Mouse (Mus musculus) hindbrain, embryonic 15.5 days (tissue): ENCODE results near the gene Gm21983. TPM values are rescaled to one million over a fixed set of nuclear protein-coding genes. Genes with fewer than 3 reads are reported as not detected.

Experiments used
- ATAC-seq: fragments of 200-750 bp; cut with Nextera tagmentation; 2 replicates; pipeline ENCODE4 v1.8.0; 2017; ENCODE audit warnings: low read depth, moderate number of reproducible peaks, moderate TSS enrichment; ENCODE audit not compliant: low FRiP score
- H3K27ac ChIP-seq: fragments of 300-500 bp; sonication (generic); replicated peaks from 2 replicates; pipeline ENCODE4 v1.5.1; 2015; ENCODE audit warnings: mild to moderate bottlenecking, inconsistent platforms
- H3K27me3 ChIP-seq: fragments of 300-500 bp; sonication (generic); 2 replicates; pipeline ENCODE4 v1.6.1; 2015; ENCODE audit warnings: control low read depth, inconsistent platforms
- H3K36me3 ChIP-seq: fragments of 300-500 bp; sonication (generic); 2 replicates; pipeline ENCODE4 v1.6.1; 2015; ENCODE audit warnings: control low read depth, inconsistent platforms
- H3K4me1 ChIP-seq: fragments of 300-500 bp; sonication (generic); replicated peaks from 2 replicates; pipeline ENCODE4 v1.6.1; 2015; ENCODE audit warnings: control low read depth, inconsistent platforms
- H3K4me2 ChIP-seq: fragments of 300-500 bp; sonication (generic); 2 replicates; pipeline ENCODE4 v1.6.1; 2015; ENCODE audit warnings: moderate library complexity, mild to moderate bottlenecking, inconsistent platforms
- H3K4me3 ChIP-seq: fragments of 300-500 bp; sonication (generic); 2 replicates; pipeline ENCODE4 v1.5.1; 2015; ENCODE audit warnings: mild to moderate bottlenecking, inconsistent platforms
- H3K9ac ChIP-seq: fragments of 300-500 bp; sonication (generic); 2 replicates; pipeline ENCODE4 v1.6.1; 2015; ENCODE audit warnings: inconsistent platforms
- H3K9me3 ChIP-seq: fragments of 300-500 bp; sonication (generic); 2 replicates; pipeline ENCODE4 v1.6.1; 2016; ENCODE audit warnings: control low read depth, inconsistent platforms
- WGBS: fragments of 180-500 bp; shearing (Covaris S2); methylation state at CpG from one replicate; pipeline ENCODE4 v1.1.7; 2015; 5-methylcytosine and 5-hydroxymethylcytosine counted together
- polyA plus RNA-seq: library from polyadenylated mRNA; unstranded; fragments of >200 nt; fragmentation: Nextera tagmentation; extraction: Ambion mirVana; gene quantifications from 2 replicates; pipeline ENCODE4 v1.2.1, GENCODE M21; 2015

Gene Gm21983
- polyA plus RNA-seq, 1 experiment from 2014 or later = 0.39 TPM

DNA sequence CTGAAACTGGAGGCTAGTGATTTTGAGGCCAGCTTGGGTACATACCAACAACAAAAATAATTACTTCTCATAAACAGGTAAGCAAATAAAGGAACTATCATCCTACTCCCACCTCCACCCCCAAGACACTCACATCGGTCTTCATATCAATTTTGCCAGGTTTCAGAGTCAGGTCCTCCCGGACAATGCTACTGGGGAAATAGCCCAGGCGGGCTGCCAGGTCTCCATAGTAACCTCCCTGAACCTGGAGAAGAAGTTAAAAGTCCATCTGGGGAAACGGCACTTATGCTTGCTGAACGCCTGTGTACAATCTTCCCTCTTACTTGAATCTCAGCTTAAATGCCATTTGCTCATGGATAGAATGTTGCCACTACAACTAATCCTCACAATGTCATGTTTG, 850 bp downstream of the Gm21983 start:
- no peak for ATAC-seq
- peak overlapping the region; percentile 90 for H3K27ac ChIP-seq
- H3K4me3 ChIP-seq = no peak overlapping the region
- 34% methylated on average over 5 of the region's 5 CpGs for WGBS
- no peaks in the 10 kb centered on the region for H3K27me3 ChIP-seq
- H3K9me3 ChIP-seq = no peaks in the 10 kb centered on the region
- H3K9ac ChIP-seq = no peak overlapping the region
- peaks cover 20% of the 10 kb centered on the region for H3K4me1 ChIP-seq
- peaks cover 9% of the 10 kb centered on the region for H3K36me3 ChIP-seq
- H3K4me2 ChIP-seq = no peak overlapping the region; the same call in 1 of the 2 replicates

DNA sequence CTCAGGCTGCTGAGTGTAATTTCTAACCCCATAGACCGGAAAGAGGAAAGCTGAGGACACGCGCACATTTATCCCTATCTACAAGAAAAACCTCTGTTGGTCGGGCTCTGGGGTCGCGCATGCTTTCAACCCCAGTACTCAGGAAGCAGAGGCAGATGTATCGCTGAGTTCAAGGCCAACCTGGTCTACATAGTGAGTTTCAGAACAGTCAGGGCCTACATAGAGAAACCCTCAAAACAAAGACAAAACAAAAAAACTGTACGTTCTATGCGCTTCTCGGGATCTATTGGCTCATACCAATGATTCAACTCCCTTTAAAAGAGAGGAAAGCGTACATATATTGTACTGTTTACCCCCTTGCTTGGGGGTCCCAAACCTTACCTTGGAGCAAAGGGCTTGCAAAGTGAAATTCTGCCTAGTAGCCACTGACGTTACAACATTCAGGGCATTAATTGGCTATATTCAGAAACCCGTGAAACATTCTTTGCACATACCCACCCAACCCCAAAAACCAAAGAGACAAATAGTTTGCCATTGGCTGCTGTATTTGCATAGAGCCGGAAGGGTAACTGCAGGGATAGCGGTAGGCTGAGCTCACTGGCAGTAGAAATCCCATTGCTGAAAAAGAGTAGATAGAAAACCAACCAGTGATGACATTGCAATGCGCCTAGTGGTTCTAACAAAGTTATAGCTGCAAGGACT, 1.5 kb downstream of the Gm21983 start:
- H3K9me3 ChIP-seq = no peaks in the 10 kb centered on the region
- H3K9ac ChIP-seq = 0 out of 2 replicates have a peak overlapping the region, but pooled peaks have one; percentile 23
- H3K36me3 ChIP-seq = peaks cover 5% of the 10 kb centered on the region
- 0 out of 2 replicates have a peak, but pooled peaks have one; percentile 4 for ATAC-seq
- peak overlapping the region; percentile 90 for H3K27ac ChIP-seq
- no peaks in the 10 kb centered on the region for H3K27me3 ChIP-seq
- H3K4me2 ChIP-seq = peak overlapping the region; percentile 63
- peak overlapping the region; percentile 76 for H3K4me3 ChIP-seq
- peaks cover 20% of the 10 kb centered on the region for H3K4me1 ChIP-seq
- WGBS = 44% methylated on average over 16 of the region's 16 CpGs

DNA sequence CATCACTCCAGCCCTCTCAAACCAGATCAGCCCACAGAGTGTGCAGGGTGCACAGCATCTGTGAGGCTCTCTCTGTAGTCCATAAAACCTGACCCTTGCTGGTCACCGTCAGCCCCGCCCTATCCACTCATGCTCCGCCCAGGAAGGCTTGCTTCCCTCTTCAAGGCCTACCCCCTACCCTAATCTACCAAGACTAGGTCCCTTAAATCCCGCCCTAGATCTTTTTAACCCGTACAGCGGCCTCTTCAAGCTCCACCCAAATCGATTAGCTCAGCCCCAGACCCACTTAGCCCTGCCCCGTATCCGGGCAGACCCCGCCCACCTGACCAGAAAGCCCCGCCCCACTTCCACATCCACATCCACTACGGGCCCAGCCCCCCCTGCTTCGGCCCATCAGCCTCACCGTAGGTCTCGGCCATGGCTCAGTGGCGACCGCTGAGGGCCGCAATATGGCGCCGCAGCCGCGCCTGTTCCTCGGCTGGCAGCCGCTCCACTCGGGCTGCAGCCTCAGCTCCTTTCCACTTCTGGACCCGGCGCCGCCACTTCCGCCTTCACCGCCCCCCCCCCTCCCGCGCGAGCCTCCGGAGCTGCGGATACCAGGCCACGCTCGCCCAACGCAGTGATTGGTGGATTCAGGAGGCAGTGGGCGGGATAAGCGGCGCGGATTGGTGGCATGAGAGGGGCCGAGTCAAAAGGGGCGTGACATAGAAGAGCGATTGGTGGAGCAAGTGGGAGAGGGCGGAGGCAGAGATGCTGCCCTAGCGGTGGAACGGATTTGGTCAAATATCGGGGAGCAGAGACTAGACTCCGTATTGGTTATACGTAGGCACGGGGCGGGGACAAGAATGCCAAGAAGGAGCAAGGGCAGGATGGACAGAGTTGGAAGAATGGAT, 2.3 kb downstream of the Gm21983 start, which contains the start of gene Rab4b:
Rab4b (minus strand) TSS at position 573 of the 893 bp plus-strand sequence.
- no peaks in the 10 kb centered on the region for H3K27me3 ChIP-seq
- peak within 1 kb of the TSS; percentile 76 for H3K4me3 ChIP-seq
- H3K36me3 ChIP-seq = peaks cover 8% of the 10 kb centered on the region; the same call in 1 of the 2 replicates
- peak within 1 kb of the TSS; percentile 63 for H3K4me2 ChIP-seq
- H3K9ac ChIP-seq = peak within 1 kb of the TSS; percentile 48
- peak within 1 kb of the TSS; percentile 94 for H3K27ac ChIP-seq
- ATAC-seq = peak; percentile 98
- H3K4me1 ChIP-seq = peaks cover 20% of the 10 kb centered on the region
- under 1% methylated on average over 53 of the region's 53 CpGs for WGBS
- no peaks in the 10 kb centered on the region for H3K9me3 ChIP-seq

DNA sequence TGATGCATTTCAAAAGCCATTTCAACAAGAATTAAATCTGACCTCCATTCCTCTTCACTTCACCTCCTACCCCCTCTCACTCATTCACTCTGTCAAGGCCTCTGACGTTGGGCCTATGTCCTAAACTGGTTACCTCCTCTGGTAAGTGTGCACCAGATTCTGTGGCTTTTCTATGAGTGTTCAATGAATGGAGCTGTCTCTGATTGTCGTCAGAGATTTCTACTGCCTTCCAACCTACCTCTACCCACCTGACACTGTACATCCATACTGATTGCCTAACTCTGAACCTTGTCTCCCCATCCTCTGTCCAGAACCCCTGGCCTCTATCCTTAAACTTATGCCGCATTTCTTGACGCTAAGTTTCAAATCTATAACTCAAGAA, 3.0 kb downstream of the Gm21983 start:
- Histone ChIP-seq H3K27ac (peak overlapping the region; percentile 94), H3K4me1 (peaks cover 20% of the 10 kb centered on the region), H3K9me3 (no peaks in the 10 kb centered on the region), H3K27me3 (no peaks in the 10 kb centered on the region), H3K36me3 (peaks cover 14% of the 10 kb centered on the region; the same call in 1 of the 2 replicates), H3K4me2 (peak overlapping the region; percentile 61), H3K4me3 (peak overlapping the region; percentile 76), H3K9ac (peak overlapping the region; percentile 48)
- ATAC-seq = no peak
- WGBS = 18% methylated on average over 4 of the region's 4 CpGs

DNA sequence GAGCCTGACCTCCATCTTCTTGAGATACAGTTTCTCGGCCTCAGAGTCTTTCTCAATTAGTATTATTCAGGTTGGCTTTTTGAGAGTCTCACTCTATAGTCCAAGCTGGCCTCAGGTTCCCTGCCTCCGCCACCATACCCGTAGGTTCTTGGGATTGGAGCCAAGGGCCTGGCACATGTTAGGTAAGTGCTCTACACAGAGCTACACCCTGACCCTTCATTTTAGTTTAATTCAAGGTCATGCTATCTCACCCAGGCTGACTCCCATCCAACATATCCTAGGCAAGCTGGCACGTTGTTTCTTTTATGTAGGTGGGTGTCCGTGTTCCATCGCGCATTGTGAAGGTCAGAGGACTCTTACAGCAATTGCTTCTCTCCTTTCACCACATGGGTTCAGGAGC, 6.0 kb downstream of the Gm21983 start:
- H3K9me3 ChIP-seq = no peaks in the 10 kb centered on the region
- no peak overlapping the region for H3K4me2 ChIP-seq
- WGBS = 96% methylated on average over 7 of the region's 7 CpGs
- ATAC-seq = no peak
- H3K4me1 ChIP-seq = peaks cover 16% of the 10 kb centered on the region
- peaks cover 26% of the 10 kb centered on the region; the same call in 1 of the 2 replicates for H3K36me3 ChIP-seq
- H3K4me3 ChIP-seq = no peak overlapping the region
- H3K27ac ChIP-seq = no peak overlapping the region
- no peak overlapping the region for H3K9ac ChIP-seq
- H3K27me3 ChIP-seq = no peaks in the 10 kb centered on the region

DNA sequence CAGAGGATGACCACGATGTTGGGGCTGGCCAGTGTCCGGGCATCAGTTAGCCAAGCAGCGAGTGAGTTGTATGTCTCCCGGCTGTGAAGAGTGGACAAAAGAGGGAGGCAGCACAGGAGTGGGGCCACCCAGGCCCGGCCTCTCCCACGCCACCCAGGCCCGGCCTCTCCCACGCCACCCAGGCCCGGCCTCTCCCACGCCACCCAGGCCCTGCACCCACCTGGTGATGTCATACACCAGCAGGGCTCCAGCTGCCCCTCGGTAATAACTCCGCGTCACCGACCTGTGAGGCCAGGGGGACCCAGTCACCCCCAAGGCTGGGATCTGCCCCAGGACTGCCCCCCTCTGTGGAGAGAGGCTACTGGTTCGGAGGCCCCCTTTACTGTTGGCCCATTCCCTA, 6.4 kb downstream of the Gm21983 start:
- Histone ChIP-seq H3K4me3 (no peak overlapping the region), H3K27ac (no peak overlapping the region), H3K4me2 (no peak overlapping the region), H3K9ac (no peak overlapping the region), H3K36me3 (peaks cover 26% of the 10 kb centered on the region; the same call in 1 of the 2 replicates), H3K27me3 (no peaks in the 10 kb centered on the region), H3K9me3 (no peaks in the 10 kb centered on the region), H3K4me1 (peaks cover 13% of the 10 kb centered on the region)
- WGBS = 96% methylated on average over 15 of the region's 15 CpGs
- ATAC-seq = no peak

DNA sequence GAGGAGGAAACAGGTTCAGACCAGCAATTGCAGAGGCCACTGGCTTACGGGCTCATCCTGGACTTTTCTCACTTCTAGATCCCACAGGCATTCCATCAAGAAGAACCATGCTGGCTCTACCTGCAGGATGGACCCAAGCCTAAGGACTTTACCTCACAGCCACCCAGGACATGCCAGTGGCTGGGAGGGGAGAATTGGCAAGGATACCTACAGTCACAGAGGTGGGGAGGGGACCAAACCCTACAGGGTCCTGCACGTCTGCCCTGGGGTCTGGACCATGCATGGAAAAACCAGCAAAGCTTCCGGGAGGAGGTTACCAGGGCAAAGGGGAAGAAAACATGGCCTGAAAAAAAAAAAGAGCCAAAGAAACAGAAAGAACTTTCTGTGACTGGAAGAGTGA, 9.9 kb downstream of the Gm21983 start:
- Histone ChIP-seq H3K36me3 (peaks cover 26% of the 10 kb centered on the region; the same call in 1 of the 2 replicates), H3K27ac (no peak overlapping the region)

DNA sequence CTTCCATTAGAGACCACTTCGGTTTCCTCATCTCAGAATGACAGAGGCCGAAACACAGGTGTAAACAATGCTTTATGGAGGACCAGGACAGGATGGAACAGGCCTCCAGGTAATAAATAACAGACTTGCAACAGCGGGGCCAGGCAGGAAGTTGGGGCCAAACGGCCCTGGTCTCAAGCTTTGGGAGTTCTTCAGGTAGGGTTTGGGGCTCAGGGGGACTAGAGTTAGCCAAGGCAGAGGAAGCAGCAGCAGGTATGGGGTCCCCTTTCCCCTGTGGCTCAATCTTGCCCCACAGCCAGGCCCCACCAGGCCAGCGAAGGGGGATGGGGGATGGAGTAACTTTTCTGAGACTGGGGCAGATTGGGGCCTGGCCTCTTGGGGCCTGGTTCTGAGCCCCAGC, 12.5 kb downstream of the Gm21983 start:
- Histone ChIP-seq H3K9me3 (no peaks in the 10 kb centered on the region), H3K4me1 (peaks cover 31% of the 10 kb centered on the region), H3K27ac (no peak overlapping the region), H3K4me2 (no peak overlapping the region), H3K9ac (no peak overlapping the region), H3K27me3 (no peaks in the 10 kb centered on the region), H3K36me3 (peaks cover 18% of the 10 kb centered on the region), H3K4me3 (no peak overlapping the region)
- WGBS = 91% methylated on average over 5 of the region's 5 CpGs
- no peak for ATAC-seq

More for the DNA sequence above, 9.9 kb downstream of the Gm21983 start:
- no peak for ATAC-seq
- H3K4me3 ChIP-seq = no peak overlapping the region
- H3K9ac ChIP-seq = no peak overlapping the region
- 94% methylated on average over 3 of the region's 3 CpGs for WGBS
- H3K4me1 ChIP-seq = peaks cover 7% of the 10 kb centered on the region
- H3K4me2 ChIP-seq = no peak overlapping the region
- no peaks in the 10 kb centered on the region for H3K9me3 ChIP-seq
- no peaks in the 10 kb centered on the region for H3K27me3 ChIP-seq

DNA sequence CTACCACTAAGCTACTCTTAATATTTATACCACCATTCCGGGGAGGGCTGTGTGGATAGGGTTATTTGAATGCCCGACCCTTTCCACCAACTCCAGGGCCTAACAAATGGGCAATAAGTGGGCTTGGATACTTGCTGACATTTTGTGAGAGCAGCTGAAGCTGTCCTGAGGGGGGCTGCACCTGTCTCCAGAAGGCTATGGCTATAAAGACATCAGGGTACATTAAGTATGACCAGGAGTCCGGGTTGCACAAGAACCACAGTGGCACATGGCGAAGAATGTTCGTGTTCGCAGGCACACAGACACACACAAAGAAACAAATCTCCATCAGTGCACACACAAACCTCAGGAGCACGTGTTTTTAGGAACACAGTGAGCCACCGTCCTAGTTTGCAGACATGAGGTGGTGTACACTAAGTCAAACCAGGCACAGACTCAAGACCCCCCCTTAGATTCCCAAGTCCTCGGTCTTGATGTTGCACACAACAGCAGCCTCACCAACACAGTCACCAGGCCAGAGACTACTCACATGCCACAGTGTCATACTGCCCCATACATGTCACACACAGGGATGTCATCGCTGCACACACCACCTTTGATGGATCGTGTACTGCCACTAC, 13.3 kb downstream of the Gm21983 start:
- ATAC-seq = no peak
- peaks cover 39% of the 10 kb centered on the region for H3K4me1 ChIP-seq
- peaks cover 18% of the 10 kb centered on the region for H3K36me3 ChIP-seq
- H3K9me3 ChIP-seq = no peaks in the 10 kb centered on the region
- peak overlapping the region; percentile 98 for H3K27ac ChIP-seq
- peak overlapping the region; percentile 81 for H3K9ac ChIP-seq
- peak overlapping the region; percentile 78 for H3K4me3 ChIP-seq
- no peaks in the 10 kb centered on the region for H3K27me3 ChIP-seq
- peak overlapping the region; percentile 76 for H3K4me2 ChIP-seq
- 75% methylated on average over 11 of the region's 11 CpGs for WGBS

DNA sequence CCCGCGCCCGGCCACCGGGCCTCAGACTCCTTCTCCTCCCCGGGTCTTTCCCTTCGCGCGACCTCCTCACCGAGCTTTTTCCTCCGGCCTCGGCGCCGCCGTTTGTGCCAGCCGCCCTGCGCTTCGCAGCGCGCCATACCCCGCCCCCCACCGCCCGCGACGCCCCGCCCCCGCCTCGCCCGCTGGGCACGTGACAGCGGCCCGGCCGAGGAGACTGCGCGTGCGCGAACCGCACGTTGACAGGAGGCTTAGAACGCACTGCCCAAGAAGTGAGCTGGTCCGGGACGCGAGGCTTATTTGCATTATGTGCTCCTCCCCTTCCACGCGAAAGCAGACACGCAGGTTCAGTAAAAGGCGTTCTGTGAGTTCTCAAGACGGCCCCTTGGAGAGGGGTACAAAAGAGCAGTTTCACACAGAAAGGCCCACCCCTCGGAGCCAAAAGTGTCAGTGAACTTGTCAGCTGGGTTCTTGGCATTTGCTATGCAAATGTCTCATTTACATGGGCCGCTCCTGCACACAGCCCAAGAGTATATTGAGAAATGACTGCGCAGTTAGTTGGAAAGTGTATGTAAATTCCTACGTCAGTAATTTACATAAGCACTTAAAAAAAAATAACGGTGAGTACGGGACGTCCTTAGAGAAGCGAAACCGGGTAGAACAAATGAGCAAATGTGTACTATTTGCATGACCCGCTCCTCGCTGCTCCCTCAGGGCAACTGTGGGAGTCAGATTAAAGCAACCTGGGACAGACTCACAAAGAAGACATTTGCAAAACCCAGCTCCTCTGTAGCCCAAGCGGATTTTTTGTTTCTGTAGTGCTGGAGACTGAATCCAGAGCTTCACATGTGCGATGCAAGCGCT, 14.0 kb downstream of the Gm21983 start, which contains the start of gene Egln2:
Egln2 (minus strand) TSS at position 189 of the 861 bp plus-strand sequence.
- Histone ChIP-seq H3K4me3 (peak within 1 kb of the TSS; percentile 78), H3K4me1 (peaks cover 46% of the 10 kb centered on the region), H3K27ac (peak within 1 kb of the TSS; percentile 98), H3K9ac (peak within 1 kb of the TSS; percentile 81), H3K9me3 (no peaks in the 10 kb centered on the region), H3K36me3 (peaks cover 13% of the 10 kb centered on the region), H3K27me3 (no peaks in the 10 kb centered on the region), H3K4me2 (peak within 1 kb of the TSS; percentile 76)
- peak; percentile 77 for ATAC-seq
- under 1% methylated on average over 60 of the region's 61 CpGs for WGBS

DNA sequence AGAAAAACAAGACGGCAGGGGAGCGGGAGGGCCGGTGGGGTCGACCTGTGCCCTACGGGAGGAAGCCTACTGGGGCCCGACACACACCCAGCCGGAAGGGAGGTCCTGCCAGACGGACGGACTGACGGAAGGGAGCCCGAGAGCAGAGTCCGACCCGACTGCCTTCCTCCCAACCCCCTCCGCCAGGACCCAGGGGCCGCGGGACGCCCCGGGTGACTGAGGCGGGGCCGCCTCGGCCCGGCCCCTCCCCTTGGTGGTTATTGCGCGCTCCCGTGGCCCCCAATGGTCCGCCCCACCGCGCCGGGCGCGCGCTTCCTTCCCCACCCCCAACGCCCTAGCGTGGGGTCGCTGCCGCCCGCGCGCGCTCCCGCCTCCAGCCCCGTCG, 14.7 kb downstream of the Gm21983 start:
- Histone ChIP-seq H3K4me2 (peak overlapping the region; percentile 76), H3K9me3 (no peaks in the 10 kb centered on the region), H3K9ac (peak overlapping the region; percentile 81), H3K36me3 (peaks cover 12% of the 10 kb centered on the region; the same call in 1 of the 2 replicates), H3K4me3 (peak overlapping the region; percentile 78), H3K4me1 (peaks cover 52% of the 10 kb centered on the region), H3K27me3 (no peaks in the 10 kb centered on the region), H3K27ac (peak overlapping the region; percentile 98)
- 1% methylated on average over 28 of the region's 43 CpGs for WGBS
- ATAC-seq = peak; percentile 49
